Mouse (Mus musculus) heart, embryonic 12.5 days (tissue): ENCODE measurements around the gene Smarcd2. TPM values are rescaled to one million over a fixed set of nuclear protein-coding genes. Genes with fewer than 3 reads are reported as not detected.

Source experiments
- ATAC-seq: fragments of 200-750 bp; cut with Nextera tagmentation; 2 replicates; pipeline ENCODE4 v1.8.0; 2017; ENCODE audit warnings: moderate TSS enrichment, moderate library complexity; ENCODE audit not compliant: insufficient number of reproducible peaks, low FRiP score
- H3K27ac ChIP-seq: fragments of 300-500 bp; sonication (generic); 2 replicates; pipeline ENCODE4 v1.5.1; 2016; ENCODE audit warnings: mild to moderate bottlenecking, moderate library complexity; ENCODE audit not compliant: poor library complexity, severe bottlenecking
- H3K27me3 ChIP-seq: fragments of 300-500 bp; sonication (generic); replicated peaks from 2 replicates; pipeline ENCODE4 v1.6.1; 2016; ENCODE audit warnings: mild to moderate bottlenecking, moderate library complexity
- H3K36me3 ChIP-seq: fragments of 300-500 bp; sonication (generic); 2 replicates; pipeline ENCODE4 v1.6.1; 2016; ENCODE audit warnings: mild to moderate bottlenecking, moderate library complexity
- H3K4me1 ChIP-seq: fragments of 300-500 bp; sonication (generic); replicated peaks from 2 replicates; pipeline ENCODE4 v1.6.1; 2016; ENCODE audit warnings: mild to moderate bottlenecking
- H3K4me2 ChIP-seq: fragments of 300-500 bp; sonication (generic); 2 replicates; pipeline ENCODE4 v1.6.1; 2016; ENCODE audit warnings: mild to moderate bottlenecking, moderate library complexity
- H3K4me3 ChIP-seq: fragments of 300-500 bp; sonication (generic); 2 replicates; pipeline ENCODE4 v1.5.1; 2016; ENCODE audit warnings: mild to moderate bottlenecking
- H3K9ac ChIP-seq: fragments of 300-500 bp; sonication (generic); 2 replicates; pipeline ENCODE4 v1.6.1; 2016; ENCODE audit warnings: mild to moderate bottlenecking, moderate library complexity
- H3K9me3 ChIP-seq: fragments of 300-500 bp; sonication (generic); replicated peaks from 2 replicates; pipeline ENCODE4 v1.6.1; 2016; ENCODE audit warnings: mild to moderate bottlenecking, moderate library complexity
- WGBS: fragments of 180-500 bp; shearing (Covaris S2); methylation state at CpG from one replicate; pipeline ENCODE4 v1.1.7; 2016; 5-methylcytosine and 5-hydroxymethylcytosine counted together
- polyA plus RNA-seq: library from polyadenylated mRNA; unstranded; fragments of >200 nt; fragmentation: Nextera tagmentation; extraction: Ambion mirVana; gene quantifications from 2 replicates; pipeline ENCODE4 v1.2.1, GENCODE M21; 2016

Smarcd2 gene
- polyA plus RNA-seq, 1 experiment from 2014 or later: 25.3 TPM

DNA sequence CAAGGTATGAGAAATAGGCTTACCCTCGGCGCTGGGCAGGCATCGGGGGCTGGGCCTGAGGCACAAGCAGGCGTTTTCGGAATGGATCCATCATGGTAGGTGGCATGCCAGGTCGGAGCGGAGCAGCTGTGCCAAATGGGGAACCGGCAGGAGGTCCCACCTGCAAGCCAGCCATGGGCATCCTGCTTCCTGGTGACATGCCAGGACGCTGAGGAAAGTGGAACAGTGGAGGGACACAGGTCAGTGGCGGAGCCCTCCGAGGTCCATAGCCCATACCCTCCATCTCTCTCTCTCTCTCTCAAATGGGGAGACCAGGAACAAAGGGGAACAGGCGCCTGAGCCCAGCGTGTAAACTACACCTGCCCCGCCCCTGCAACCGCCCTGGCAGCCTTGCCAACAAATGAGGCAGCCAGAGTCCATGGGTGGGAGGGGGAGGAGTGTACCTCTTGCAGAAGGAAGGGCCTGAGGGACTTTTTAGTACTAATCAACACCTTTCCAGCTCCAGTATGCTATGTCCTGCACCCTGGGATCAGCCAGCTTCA lies 5.4 kb downstream of the Smarcd2 start:
- WGBS: 63% methylated on average over 15 of the region's 15 CpGs

DNA sequence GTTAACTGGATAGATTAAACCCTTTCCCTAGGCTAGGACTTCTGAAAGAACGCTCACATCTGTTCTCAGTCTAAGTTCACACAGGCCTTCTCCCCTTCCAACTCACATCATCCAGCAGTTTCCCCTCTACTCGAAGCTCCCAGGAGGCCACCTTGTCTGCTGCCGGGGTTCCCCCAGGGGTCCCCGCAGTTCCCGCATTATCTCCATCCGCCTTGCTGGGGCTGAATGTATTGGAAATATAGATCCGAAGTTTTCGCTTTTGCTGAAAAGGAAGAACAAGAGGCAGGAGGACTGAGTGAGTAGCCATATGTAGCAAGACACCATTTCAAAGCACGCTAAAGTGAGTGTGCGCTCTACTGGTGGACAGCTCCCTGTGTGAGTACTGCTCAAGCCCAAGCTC lies 6.3 kb downstream of the Smarcd2 start:
- Histone ChIP-seq H3K9me3 (no peaks in the 10 kb centered on the region), H3K4me3 (no peak overlapping the region), H3K27ac (no peak overlapping the region), H3K36me3 (peaks cover 62% of the 10 kb centered on the region), H3K4me2 (no peak overlapping the region), H3K4me1 (peaks cover 37% of the 10 kb centered on the region), H3K9ac (no peak overlapping the region), H3K27me3 (no peaks in the 10 kb centered on the region)
- 86% methylated on average over 10 of the region's 10 CpGs for WGBS
- ATAC-seq: no peak

More for the DNA sequence above, 5.4 kb downstream of the Smarcd2 start:
- Histone ChIP-seq H3K4me3 (no peak overlapping the region), H3K36me3 (peaks cover 52% of the 10 kb centered on the region), H3K4me2 (no peak overlapping the region), H3K4me1 (peaks cover 40% of the 10 kb centered on the region), H3K9me3 (no peaks in the 10 kb centered on the region), H3K27me3 (no peaks in the 10 kb centered on the region), H3K27ac (no peak overlapping the region), H3K9ac (no peak overlapping the region)
- ATAC-seq: no peak

DNA sequence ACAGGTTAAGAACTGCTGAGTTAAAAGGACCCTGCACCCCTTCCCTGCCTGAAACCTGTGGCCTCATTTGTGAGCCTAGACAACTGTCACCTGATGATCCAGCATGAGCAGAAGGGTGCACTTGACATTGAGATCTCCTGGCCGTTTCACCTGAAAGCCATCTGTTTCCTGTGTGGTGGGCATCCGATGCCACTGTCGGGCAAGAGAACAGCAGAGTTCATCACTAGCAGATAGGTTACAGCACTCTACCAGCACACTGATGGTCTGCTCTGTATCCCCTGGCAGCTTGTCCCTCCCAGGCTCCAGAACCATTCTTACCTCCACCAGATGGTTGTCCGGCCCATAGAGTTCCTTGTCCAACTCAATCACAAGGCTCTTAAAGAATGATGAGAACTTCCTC lies 7.2 kb downstream of the Smarcd2 start:
- Histone ChIP-seq H3K4me1 (peaks cover 28% of the 10 kb centered on the region), H3K9ac (no peak overlapping the region), H3K27ac (no peak overlapping the region), H3K36me3 (peaks cover 70% of the 10 kb centered on the region), H3K27me3 (no peaks in the 10 kb centered on the region), H3K4me3 (no peak overlapping the region), H3K4me2 (no peak overlapping the region), H3K9me3 (no peaks in the 10 kb centered on the region)
- WGBS: 87% methylated on average over 4 of the region's 4 CpGs
- no peak for ATAC-seq

DNA sequence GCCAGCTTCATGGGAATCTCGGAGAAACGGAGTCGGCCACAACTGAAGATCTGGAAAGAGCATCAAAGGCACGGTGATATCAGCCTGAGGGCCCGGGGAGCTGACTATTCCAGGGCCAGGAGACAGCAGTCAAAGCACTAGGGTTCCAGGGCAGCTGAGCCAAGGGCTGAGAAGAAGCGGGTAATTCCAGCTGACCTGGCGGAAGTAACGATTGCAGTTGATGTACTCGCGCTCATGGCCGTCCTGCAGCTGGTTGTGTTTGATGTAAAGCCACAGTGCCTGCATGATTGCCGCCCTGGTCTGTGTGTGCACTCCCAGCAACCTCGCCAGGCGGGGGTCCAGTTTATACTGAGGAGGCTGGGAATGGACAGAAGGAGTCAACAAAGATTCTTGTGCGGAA lies 7.8 kb downstream of the Smarcd2 start:
- H3K4me1 ChIP-seq: peaks cover 23% of the 10 kb centered on the region
- peaks cover 71% of the 10 kb centered on the region for H3K36me3 ChIP-seq
- no peak for ATAC-seq
- H3K4me3 ChIP-seq: no peak overlapping the region
- WGBS: 90% methylated on average over 15 of the region's 15 CpGs
- H3K27ac ChIP-seq: no peak overlapping the region
- no peak overlapping the region for H3K4me2 ChIP-seq
- no peaks in the 10 kb centered on the region for H3K27me3 ChIP-seq
- no peak overlapping the region for H3K9ac ChIP-seq
- H3K9me3 ChIP-seq: no peaks in the 10 kb centered on the region

DNA sequence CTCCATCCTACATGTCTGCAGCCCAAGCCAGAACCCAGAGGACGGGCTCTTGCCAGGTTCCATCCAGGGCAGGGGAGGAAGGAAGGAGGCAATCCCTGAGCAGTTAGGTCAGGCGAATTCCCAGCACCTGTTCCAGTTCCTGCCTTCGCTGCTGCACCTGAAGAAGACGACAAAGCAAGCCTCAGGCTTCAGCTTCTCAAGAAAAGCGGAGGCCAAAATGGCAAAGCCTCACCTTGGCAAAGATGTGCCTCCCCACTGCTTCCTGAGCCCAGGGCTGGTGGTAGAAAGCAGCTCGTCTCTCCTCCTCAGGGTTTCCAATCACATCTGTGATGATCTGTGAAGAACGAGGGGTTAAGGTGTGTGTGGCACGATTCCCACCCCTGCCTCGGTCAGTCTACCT lies 8.8 kb downstream of the Smarcd2 start:
- H3K27ac ChIP-seq: no peak overlapping the region
- no peak overlapping the region for H3K4me3 ChIP-seq
- ATAC-seq: no peak
- no peaks in the 10 kb centered on the region for H3K27me3 ChIP-seq
- H3K9me3 ChIP-seq: no peaks in the 10 kb centered on the region
- peaks cover 76% of the 10 kb centered on the region for H3K36me3 ChIP-seq
- WGBS: 89% methylated on average over 9 of the region's 9 CpGs
- no peak overlapping the region for H3K4me2 ChIP-seq
- H3K9ac ChIP-seq: no peak overlapping the region
- H3K4me1 ChIP-seq: peaks cover 19% of the 10 kb centered on the region

DNA sequence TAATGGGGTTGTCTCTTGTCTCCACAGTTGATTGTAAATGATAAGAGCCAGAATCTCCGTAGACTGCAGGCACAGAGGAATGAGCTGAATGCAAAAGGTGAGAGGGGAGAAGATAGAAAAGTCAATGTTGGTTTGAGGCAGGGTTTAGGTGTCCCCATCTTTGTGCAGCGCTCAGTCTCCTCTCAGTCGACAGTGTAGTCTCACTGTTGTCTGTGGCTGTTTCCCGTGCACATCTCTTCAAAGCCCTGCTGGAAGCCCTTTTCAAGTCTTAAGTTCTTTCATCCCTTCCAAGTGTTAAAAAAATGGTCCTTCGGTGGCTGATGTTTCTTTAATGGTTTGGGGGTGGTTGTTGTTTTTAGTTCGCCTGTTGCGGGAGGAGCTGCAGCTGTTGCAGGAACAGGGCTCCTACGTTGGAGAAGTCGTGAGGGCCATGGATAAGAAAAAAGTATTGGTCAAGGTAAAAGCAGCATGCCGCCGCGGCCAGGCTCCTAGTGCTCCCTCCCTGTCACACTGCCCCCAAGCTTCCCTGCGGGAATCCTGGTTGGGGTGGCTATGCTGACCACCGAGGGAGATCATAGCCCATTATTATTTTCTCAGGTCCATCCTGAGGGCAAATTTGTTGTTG lies 11.8 kb downstream of the Smarcd2 start:
- H3K36me3 ChIP-seq: peaks cover 72% of the 10 kb centered on the region
- WGBS: 77% methylated on average over 14 of the region's 14 CpGs
- no peaks in the 10 kb centered on the region for H3K9me3 ChIP-seq
- no peak overlapping the region for H3K9ac ChIP-seq
- H3K27ac ChIP-seq: no peak overlapping the region
- H3K4me3 ChIP-seq: no peak overlapping the region
- peaks cover 10% of the 10 kb centered on the region for H3K4me1 ChIP-seq
- no peaks in the 10 kb centered on the region for H3K27me3 ChIP-seq
- no peak for ATAC-seq
- no peak overlapping the region for H3K4me2 ChIP-seq

DNA sequence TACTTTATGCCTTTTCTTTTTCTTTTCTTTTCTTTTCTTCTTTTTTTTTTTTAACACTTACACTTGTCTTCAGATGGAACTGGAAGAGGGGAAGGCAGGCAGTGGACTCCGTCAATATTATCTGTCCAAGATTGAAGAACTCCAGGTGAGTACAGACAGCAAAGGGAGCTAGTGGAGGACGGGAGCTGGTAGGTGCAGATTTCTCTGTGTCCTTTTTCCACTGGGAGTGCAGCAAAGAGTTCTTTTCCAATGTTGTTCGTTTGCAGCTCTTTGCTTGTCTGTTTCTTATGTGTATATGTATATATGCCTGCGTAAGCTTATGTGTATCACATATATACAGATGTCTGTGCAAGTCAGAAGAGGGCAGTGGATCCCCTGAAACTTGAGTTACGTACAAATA lies 16.0 kb downstream of the Smarcd2 start:
- H3K4me3 ChIP-seq: peak overlapping the region; percentile 86
- H3K9me3 ChIP-seq: no peaks in the 10 kb centered on the region
- no peak for ATAC-seq
- H3K4me1 ChIP-seq: peaks cover 20% of the 10 kb centered on the region
- WGBS: 54% methylated on average over 5 of the region's 5 CpGs
- no peaks in the 10 kb centered on the region for H3K27me3 ChIP-seq
- peak overlapping the region; percentile 92 for H3K9ac ChIP-seq
- no peak overlapping the region for H3K27ac ChIP-seq
- H3K4me2 ChIP-seq: peak overlapping the region; percentile 93
- H3K36me3 ChIP-seq: peaks cover 51% of the 10 kb centered on the region

DNA sequence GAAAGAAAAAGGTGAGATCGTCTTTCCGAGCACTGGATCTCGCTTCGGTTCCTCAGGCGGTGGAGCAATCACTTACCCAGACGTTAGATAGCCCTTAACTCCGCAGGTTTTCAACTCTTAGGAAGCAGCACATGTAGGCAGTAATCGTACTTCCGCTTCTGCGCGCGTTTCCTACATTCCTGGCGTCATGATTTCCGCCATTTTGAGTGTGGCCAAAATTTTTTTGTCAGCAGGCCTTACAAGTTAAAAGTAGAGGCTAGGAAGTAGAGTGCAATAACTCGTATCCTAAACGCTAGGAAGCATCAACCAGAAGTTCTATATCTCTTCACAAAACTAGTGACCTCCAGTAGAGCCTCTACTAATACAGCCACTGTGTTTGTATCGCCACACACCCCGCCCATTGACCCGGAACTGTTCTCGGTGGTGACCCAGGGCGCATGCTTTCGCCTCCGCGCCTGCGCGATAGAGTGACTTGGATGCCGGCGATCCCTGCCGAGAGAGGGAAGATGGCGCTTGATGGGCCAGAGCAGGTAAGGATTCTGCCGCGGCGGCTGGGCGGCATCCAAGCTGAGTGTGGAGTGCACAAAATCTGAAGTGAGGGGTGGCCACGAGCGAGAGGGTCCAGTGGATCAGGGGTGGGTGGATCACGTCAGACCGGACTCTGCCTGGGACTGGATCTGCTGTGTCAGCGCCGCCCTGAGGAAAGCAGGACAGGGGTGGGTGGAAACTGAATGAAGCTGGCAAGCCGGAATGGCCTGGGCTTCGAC lies 16.9 kb downstream of the Smarcd2 start, which contains the start of the genes Ftsj3 and Psmc5:
TSS of gene Ftsj3 (minus strand) at position 395 of the 767 bp plus-strand sequence.
TSS of gene Psmc5 (plus strand) at position 470 of the 767 bp plus-strand sequence.
- Histone ChIP-seq H3K4me3 (peak within 1 kb of the TSS; percentile 86), H3K27ac (peak within 1 kb of the TSS; percentile 73), H3K4me2 (peak within 1 kb of the TSS; percentile 93), H3K9ac (peak within 1 kb of the TSS; percentile 92), H3K4me1 (peaks cover 20% of the 10 kb centered on the region), H3K36me3 (peaks cover 51% of the 10 kb centered on the region), H3K27me3 (no peaks in the 10 kb centered on the region), H3K9me3 (no peaks in the 10 kb centered on the region)
- under 1% methylated on average over 42 of the region's 42 CpGs for WGBS
- peak; percentile 96 for ATAC-seq

DNA sequence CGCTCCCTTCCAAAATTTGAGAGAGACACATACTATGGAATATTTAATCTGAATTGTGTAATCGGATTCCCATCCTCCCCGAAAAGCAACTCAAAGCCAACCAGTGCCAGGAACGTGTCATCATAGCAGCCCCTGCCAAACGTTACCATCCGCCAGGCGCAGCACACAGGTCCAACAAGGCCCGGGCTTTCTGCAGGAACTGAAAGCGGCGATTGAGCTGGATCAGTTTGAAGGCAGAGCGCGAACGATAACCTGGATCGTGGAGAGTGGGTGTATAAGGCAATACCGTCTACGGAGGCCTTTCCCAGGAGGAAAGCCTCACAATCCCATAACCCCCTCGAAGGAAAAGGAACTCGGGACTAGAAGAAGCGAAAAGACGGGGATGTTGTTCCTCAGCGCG lies 17.6 kb downstream of the Smarcd2 start:
- Histone ChIP-seq H3K36me3 (peaks cover 54% of the 10 kb centered on the region), H3K4me3 (peak overlapping the region; percentile 86), H3K27ac (peak overlapping the region; percentile 31), H3K9me3 (no peaks in the 10 kb centered on the region), H3K4me2 (peak overlapping the region; percentile 93), H3K27me3 (no peaks in the 10 kb centered on the region), H3K9ac (peak overlapping the region; percentile 81), H3K4me1 (peaks cover 20% of the 10 kb centered on the region)
- 3% methylated on average over 22 of the region's 22 CpGs for WGBS
- no peak for ATAC-seq

DNA sequence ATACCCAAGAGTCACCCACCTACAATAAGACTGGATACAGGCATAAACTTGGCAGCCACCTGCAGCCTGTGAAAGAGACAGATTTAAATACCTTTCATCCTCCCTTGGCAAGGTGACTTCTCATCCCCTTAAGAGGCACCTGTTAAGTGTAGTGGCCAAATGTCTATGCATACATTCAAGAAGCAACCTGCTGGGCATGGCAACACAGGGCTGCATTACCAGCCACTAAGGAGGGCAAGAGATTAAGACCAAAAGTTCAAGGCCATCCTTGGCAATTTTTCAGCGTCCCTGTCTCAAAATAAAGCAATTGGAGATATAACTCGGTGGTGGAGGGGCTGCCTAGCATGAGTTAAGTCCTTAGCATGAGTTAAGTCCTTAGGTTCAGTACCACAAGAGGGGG lies 18.0 kb downstream of the Smarcd2 start:
- Histone ChIP-seq H3K27me3 (no peaks in the 10 kb centered on the region), H3K4me1 (peaks cover 20% of the 10 kb centered on the region), H3K9me3 (no peaks in the 10 kb centered on the region), H3K4me3 (peak overlapping the region; percentile 86), H3K36me3 (peaks cover 59% of the 10 kb centered on the region), H3K4me2 (peak overlapping the region; percentile 93), H3K27ac (no peak overlapping the region), H3K9ac (peak overlapping the region; percentile 81)
- no peak for ATAC-seq
- 15% methylated on average over 2 of the region's 2 CpGs for WGBS

DNA sequence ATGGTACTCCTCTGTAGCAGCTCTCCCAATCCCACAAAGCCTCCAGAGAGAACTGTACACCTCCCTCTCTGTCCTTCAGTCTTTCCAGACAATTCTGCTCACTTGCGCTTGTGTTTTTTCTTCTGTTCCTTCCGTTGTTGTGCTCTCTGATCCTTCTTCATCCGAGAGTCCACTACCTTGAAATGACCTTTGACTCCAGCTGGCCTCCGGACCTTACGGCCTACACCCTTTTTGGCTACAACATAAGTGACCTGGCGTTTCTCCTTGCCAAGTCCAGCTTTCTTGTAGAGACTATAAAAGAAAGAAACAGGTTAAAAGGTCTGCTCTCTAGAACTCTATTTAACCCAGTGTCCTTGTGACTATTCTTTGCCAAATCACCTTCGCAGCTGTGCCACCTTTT lies 23.4 kb downstream of the Smarcd2 start:
- Histone ChIP-seq H3K27ac (no peak overlapping the region), H3K4me1 (0 out of 2 replicates have a peak, but pooled peaks cover 1% of the 10 kb centered on the region)

More for the DNA sequence above, 23.4 kb downstream of the Smarcd2 start:
- Histone ChIP-seq H3K9ac (no peak overlapping the region), H3K4me2 (no peak overlapping the region), H3K36me3 (peaks cover 91% of the 10 kb centered on the region), H3K4me3 (no peak overlapping the region), H3K27me3 (no peaks in the 10 kb centered on the region), H3K9me3 (0 out of 2 replicates have a peak, but pooled peaks cover 3% of the 10 kb centered on the region)
- no peak for ATAC-seq
- 83% methylated on average over 7 of the region's 7 CpGs for WGBS
